Mouse (Mus musculus) forebrain, postnatal 0 days (tissue): ENCODE data around the gene Znrf2. TPM values are rescaled to one million over a fixed set of nuclear protein-coding genes. Genes with fewer than 3 reads are reported as not detected.

ENCODE experiments used
- ATAC-seq: fragments of 200-750 bp; cut with Nextera tagmentation; 2 replicates; pipeline ENCODE4 v1.8.0; 2017; ENCODE audit warnings: mild to moderate bottlenecking, moderate library complexity
- DNase-seq: peaks from one replicate; pipeline ENCODE4 v3.0.0-alpha.2; 2015
- H3K27ac ChIP-seq: fragments of 300-500 bp; sonication (generic); 2 replicates; pipeline ENCODE4 v1.5.1; 2014; ENCODE audit warnings: low read depth, mild to moderate bottlenecking, antibody characterized with exemption, low read length, moderate library complexity, mixed read lengths
- H3K27me3 ChIP-seq: fragments of 300-500 bp; sonication (generic); 2 replicates; pipeline ENCODE4 v1.6.1; 2014; ENCODE audit warnings: mild to moderate bottlenecking, low read length, mixed read lengths; ENCODE audit not compliant: insufficient read depth
- H3K36me3 ChIP-seq: fragments of 300-500 bp; sonication (generic); 2 replicates; pipeline ENCODE4 v1.6.1; 2014; ENCODE audit warnings: mild to moderate bottlenecking, moderate library complexity; ENCODE audit not compliant: insufficient read depth
- H3K4me1 ChIP-seq: fragments of 300-500 bp; sonication (generic); 2 replicates; pipeline ENCODE4 v1.6.1; 2014; ENCODE audit warnings: antibody characterized with exemption; ENCODE audit not compliant: insufficient read depth
- H3K4me2 ChIP-seq: fragments of 300-500 bp; sonication (generic); 2 replicates; pipeline ENCODE4 v1.6.1; 2014; ENCODE audit warnings: low read depth, mild to moderate bottlenecking, moderate library complexity
- H3K4me3 ChIP-seq: fragments of 300-500 bp; sonication (generic); 2 replicates; pipeline ENCODE4 v1.5.1; 2014; ENCODE audit warnings: low read depth, low read length, mixed read lengths
- H3K9ac ChIP-seq: fragments of 300-500 bp; sonication (generic); 2 replicates; pipeline ENCODE4 v1.6.1; 2014; ENCODE audit warnings: mild to moderate bottlenecking
- H3K9me3 ChIP-seq: fragments of 300-500 bp; sonication (generic); 2 replicates; pipeline ENCODE4 v1.6.1; 2016; ENCODE audit warnings: low read length
- CTCF ChIP-seq: sonication (generic); IDR thresholded peaks from 2 replicates; pipeline ENCODE4 v1.5.1; 2016; ENCODE audit warnings: antibody characterized with exemption, control low read depth, low read depth
- WGBS: fragments of 180-500 bp; shearing (Covaris S2); extraction: QIAGEN DNeasy Blood & Tissue Kit; methylation state at CpG from one replicate; pipeline ENCODE4 v1.1.7; 2014; 5-methylcytosine and 5-hydroxymethylcytosine counted together
- polyA plus RNA-seq: library from polyadenylated mRNA; unstranded; fragments of >200 nt; fragmentation: Nextera tagmentation; extraction: Ambion mirVana; gene quantifications from 2 replicates; pipeline ENCODE4 v1.2.1, GENCODE M21; 2015
- total RNA-seq: library from RNA; depleted of rRNA; stranded (reverse); fragments of >200 nt; gene quantifications from 2 replicates; pipeline ENCODE4 v1.2.3, GENCODE M21; 2014

Znrf2 gene
- total and polyA plus RNA-seq, 2 experiments from 2014 or later, result 13.1 to 83.8 TPM

DNA sequence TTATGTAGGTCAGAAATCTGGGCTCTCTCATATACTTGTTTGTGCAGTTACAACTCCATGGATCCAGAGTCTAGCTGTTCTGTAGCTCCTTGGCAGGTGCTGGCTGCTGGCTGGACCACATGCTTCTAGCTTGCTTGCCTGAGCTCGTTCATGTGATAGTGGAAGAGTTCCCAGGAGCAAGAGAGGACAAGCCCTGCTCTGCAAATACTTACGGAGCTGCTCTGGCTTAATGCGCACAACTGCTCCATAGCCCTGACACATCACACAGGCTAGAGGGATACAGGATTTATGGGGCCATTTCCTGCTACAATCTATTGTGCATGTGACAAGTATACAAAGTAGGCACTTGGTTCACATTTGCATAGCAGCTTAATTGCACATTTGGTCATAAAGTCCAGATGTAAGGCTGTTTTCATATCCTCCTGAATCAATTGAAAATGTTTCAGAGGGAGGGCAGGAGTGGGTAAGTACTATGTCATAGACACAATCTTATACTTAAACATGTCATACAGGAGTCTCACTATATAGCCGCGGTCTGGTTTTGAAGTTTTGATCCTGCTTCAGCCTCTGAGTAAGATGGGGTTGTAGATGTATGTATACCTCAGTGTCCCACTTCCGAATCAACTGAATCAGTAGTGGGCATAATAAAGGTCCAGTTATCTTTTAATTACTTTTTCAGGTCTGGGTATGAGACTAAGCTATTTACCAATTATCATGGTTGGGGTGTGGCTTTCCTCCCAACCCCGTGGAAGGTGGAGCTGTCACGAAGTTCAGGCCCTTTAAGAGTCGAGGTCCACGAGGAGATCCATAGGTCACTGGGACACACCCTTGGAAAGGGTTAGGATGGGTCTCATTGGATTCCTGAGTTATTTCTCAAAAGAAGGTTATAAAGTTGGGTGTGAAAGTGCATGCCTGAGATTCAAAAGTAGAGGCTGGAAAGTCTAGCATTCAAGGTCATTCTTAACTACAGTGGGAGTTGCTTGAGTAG, 89.6 kb downstream of the Znrf2 start:
- Histone ChIP-seq H3K4me2 (no peak overlapping the region), H3K27ac (no peak overlapping the region), H3K4me1 (no peaks in the 10 kb centered on the region), H3K36me3 (no peaks in the 10 kb centered on the region), H3K9me3 (no peaks in the 10 kb centered on the region), H3K27me3 (no peaks in the 10 kb centered on the region), H3K9ac (no peak overlapping the region), H3K4me3 (no peak overlapping the region)
- TF ChIP-seq CTCF, result no peak
- DNase-seq, result no peak
- 88% methylated on average over 10 of the region's 10 CpGs for WGBS
- peak; percentile 51 for ATAC-seq

DNA sequence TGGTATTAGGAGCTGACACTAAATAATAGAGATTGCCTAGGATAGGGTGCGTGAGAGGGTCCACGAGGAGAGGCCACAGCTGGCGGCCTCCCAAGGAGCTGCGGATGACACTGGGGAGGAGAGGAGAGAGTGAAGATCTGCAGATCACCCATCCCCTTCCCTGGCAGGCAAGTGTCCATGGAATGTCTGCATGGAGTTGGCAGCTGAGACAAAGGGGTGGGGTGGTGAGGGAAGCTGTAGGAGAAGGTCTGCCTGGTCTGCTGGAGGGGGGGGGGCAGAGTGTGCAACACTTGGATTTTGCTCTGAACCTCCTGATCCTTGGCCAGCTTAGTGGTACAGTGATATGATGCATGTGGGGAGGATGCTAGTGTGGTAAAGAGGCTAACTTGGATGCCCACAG, 98.3 kb downstream of the Znrf2 start:
- H3K36me3 ChIP-seq, result no peaks in the 10 kb centered on the region
- no peak overlapping the region for H3K27ac ChIP-seq
- no peaks in the 10 kb centered on the region for H3K9me3 ChIP-seq
- no peaks in the 10 kb centered on the region for H3K27me3 ChIP-seq
- TF ChIP-seq CTCF, result no peak
- no peak for DNase-seq
- 88% methylated on average over 4 of the region's 4 CpGs for WGBS
- H3K9ac ChIP-seq, result no peak overlapping the region
- no peak for ATAC-seq
- no peak overlapping the region for H3K4me3 ChIP-seq
- no peak overlapping the region for H3K4me2 ChIP-seq
- H3K4me1 ChIP-seq, result no peaks in the 10 kb centered on the region

DNA sequence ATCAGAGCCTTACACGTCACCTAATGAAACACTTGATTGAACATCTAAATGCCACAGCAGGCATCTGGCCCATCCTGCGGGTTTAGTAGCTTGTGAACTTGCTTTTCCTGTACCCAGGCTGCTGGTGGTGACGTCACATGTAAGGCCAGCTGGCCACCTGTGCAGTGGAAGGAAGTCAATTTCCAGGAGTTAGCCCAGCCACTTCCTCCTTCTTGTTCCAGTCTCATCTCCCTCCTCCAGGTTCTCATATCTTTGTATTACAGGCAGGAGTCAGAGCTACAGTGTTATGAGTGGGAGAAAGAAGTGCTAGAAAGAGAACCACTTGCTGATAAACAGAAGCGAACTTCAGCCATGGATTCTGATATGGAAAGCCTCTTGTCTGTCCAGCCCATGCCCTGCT, 99.4 kb downstream of the Znrf2 start:
- no peak overlapping the region for H3K4me2 ChIP-seq
- no peak overlapping the region for H3K4me3 ChIP-seq
- DNase-seq, result no peak
- no peaks in the 10 kb centered on the region for H3K36me3 ChIP-seq
- H3K27me3 ChIP-seq, result no peaks in the 10 kb centered on the region
- no peaks in the 10 kb centered on the region for H3K9me3 ChIP-seq
- H3K9ac ChIP-seq, result no peak overlapping the region
- no peak for ATAC-seq
- no peaks in the 10 kb centered on the region for H3K4me1 ChIP-seq
- TF ChIP-seq CTCF, result no peak
- no peak overlapping the region for H3K27ac ChIP-seq
- WGBS, result 70% methylated on average over 4 of the region's 4 CpGs

DNA sequence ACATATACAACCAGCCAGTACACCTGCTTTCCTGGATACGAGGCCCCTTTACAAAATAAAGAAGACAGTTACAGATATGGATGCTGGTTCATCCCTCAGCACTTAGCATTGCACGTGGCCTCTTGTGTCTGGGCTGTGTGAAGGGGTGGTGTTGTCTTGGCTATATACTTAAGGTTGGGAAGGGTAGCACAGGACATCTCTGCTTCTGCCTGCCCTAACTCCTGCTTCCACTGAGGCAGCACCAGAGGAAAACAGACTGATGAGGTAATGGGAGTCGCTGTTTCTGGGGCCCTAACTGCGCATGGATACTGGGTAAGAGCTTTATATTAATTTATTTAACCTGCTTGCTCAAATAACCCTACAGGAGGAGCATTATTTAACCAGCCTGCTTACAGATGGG, 100.2 kb downstream of the Znrf2 start:
- H3K27ac ChIP-seq, result no peak overlapping the region
- no peak for ATAC-seq
- H3K9ac ChIP-seq, result no peak overlapping the region
- no peaks in the 10 kb centered on the region for H3K9me3 ChIP-seq
- no peak for DNase-seq
- H3K4me2 ChIP-seq, result no peak overlapping the region
- no peaks in the 10 kb centered on the region for H3K27me3 ChIP-seq
- 82% methylated on average over 4 of the region's 4 CpGs for WGBS
- no peak overlapping the region for H3K4me3 ChIP-seq
- no peaks in the 10 kb centered on the region for H3K4me1 ChIP-seq
- H3K36me3 ChIP-seq, result no peaks in the 10 kb centered on the region
- TF ChIP-seq CTCF, result no peak

DNA sequence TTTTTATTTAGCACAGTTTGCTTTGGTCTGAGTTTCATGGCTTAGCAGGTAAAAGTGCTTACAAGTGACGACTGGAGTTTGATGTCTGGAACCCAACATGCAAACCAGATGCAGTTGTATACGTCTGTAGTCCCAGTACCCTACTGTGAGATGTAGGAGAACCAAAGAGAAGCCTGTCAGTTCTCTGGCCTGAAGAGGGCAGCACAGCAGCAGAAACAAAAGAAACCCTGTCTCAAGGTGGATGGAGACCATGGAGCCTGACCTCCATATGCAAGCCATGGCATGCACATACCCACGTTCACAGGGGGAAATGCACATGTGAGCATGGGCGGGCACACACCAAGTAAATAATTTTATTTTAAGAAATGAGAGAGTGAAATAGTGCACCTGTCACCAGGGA, 100.8 kb downstream of the Znrf2 start:
- ATAC-seq, result peak; percentile 18; the same call in 1 of the 2 replicates
- Histone ChIP-seq H3K27ac (no peak overlapping the region), H3K36me3 (no peaks in the 10 kb centered on the region), H3K9ac (no peak overlapping the region), H3K4me3 (no peak overlapping the region), H3K27me3 (no peaks in the 10 kb centered on the region), H3K4me1 (no peaks in the 10 kb centered on the region), H3K4me2 (no peak overlapping the region), H3K9me3 (no peaks in the 10 kb centered on the region)
- WGBS, result 48% methylated on average over 4 of the region's 4 CpGs
- DNase-seq, result no peak
- TF ChIP-seq CTCF, result peak; percentile 63

DNA sequence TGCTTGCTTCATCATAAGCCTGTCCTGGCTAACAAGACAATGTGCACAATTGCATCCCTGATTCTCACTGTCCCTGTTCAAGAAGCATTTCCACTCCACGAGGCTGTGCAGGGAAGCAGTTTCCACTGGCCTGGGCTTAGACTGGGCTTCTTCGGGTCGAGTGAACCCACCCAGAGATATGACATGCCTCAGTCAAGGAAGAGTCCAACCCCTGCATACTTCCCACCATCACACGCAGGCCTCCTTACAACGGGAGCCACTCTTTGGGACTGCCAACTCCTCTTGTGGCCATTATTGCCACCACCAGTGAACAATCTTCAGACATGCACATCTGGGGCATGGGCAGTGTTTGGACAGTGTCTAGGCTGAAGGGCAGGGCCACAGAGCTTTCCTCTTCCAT, 101.8 kb downstream of the Znrf2 start:
- no peak for DNase-seq
- Histone ChIP-seq H3K9ac (no peak overlapping the region), H3K27me3 (no peaks in the 10 kb centered on the region), H3K4me1 (no peaks in the 10 kb centered on the region), H3K27ac (no peak overlapping the region), H3K36me3 (no peaks in the 10 kb centered on the region), H3K9me3 (no peaks in the 10 kb centered on the region), H3K4me2 (no peak overlapping the region), H3K4me3 (no peak overlapping the region)
- WGBS, result 89% methylated on average over 5 of the region's 5 CpGs
- no peak for ATAC-seq
- TF ChIP-seq CTCF, result no peak

DNA sequence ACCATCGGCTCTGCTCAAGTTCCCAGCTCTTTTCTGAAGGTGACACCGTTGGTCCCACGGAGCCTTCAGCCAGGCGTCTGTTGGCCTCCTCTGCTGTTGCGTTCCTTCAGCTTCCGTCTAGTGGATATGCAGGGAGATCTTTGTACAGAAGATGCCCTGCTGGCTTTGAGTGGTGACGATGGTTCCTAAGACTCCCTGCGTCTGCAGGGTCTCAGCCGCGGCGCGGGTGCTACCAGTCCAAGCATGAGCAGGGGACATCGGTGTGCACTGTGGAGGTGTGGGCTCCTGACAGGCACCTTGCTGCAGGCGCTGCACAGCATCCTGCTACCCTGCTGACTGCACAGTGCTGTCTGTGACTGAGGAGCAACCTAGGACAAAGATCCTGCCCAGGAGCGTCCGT, 107.8 kb downstream of the Znrf2 start:
- no peak for TF ChIP-seq CTCF
- DNase-seq, result no peak
- Histone ChIP-seq H3K36me3 (no peaks in the 10 kb centered on the region), H3K4me2 (no peak overlapping the region), H3K27me3 (no peaks in the 10 kb centered on the region), H3K9ac (no peak overlapping the region), H3K9me3 (no peaks in the 10 kb centered on the region), H3K4me3 (no peak overlapping the region), H3K27ac (no peak overlapping the region), H3K4me1 (no peaks in the 10 kb centered on the region)
- WGBS, result 96% methylated on average over 16 of the region's 16 CpGs
- ATAC-seq, result no peak
